Mouse (Mus musculus) inflammation-experienced regulatory T-cells, adult 6 months (primary cell): Measurements from ENCODE around the gene Mapk7. TPM values are rescaled to one million over a fixed set of nuclear protein-coding genes. Genes with fewer than 3 reads are reported as not detected.

ENCODE experiments used
- ATAC-seq: one replicate; pipeline ENCODE4 v1.8.0; 2017
- polyA plus RNA-seq, 3 experiments: library from polyadenylated mRNA; unstranded; fragments of 100-300 nt; shearing (Covaris generic); gene quantifications; one replicate each; pipeline ENCODE4 v1.2.1; 2017

Mapk7 gene
- polyA plus RNA-seq, 3 experiments from 2014 or later: 5.6 to 8.9 (median 8.1) TPM

DNA sequence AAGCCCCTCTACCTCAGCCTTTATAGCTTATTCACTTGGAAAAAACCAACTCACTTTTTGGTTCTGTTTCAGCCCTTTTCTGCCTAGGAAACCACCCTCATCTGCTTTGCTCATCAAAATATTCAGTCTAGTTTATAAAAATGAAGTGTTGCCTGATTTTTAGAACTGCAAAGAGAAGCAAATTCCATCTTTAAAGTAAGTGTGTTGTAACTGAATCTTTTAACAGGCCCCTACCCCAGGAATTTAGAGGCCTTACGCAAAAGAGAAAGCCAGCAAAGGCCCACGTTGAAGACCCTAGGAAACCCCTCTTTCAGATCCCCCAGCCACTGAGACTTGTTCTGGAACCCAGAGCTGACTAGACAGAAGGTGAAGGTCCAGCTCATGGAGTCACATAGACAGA is 30.1 kb downstream of the Mapk7 start:
- no peak for ATAC-seq

DNA sequence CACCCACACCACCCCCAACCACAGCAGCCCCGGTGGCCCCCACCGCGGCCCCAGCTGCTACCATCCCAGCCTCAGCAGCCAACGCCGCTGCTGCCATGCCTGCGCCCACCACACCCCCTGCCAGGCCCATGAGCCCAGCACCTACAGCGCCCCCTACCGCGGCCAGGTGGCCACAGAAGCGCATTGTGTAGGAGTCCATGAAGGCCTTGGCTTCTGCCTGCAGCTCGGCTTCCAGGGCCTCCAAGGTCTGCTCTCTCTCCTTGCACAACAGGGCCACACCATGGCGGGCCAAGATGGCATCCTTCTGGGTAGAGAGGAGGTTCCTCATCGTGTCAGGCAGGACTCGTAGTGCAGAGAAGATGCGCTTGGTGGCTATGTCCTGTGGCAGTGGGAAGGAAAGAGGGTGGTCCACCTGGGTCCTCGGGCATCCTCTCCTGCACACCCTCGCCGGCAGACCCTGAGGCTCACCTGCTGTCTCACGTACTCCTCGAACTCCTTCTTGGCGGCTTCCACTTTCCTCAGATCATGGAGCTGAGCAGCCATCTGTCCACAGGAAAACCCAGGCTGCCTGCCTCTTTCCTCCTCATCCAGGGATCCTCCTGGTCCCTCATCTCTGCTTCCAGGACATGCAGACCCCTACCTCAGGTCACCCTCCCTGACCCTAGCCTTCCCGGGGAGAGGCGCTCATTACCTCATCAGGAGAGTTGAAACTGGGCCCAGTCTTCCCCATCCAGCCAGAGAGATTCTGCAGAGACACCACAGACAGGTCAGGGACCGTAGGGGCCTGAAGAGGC is 44.5 kb downstream of the Mapk7 start:
- ATAC-seq: no peak

DNA sequence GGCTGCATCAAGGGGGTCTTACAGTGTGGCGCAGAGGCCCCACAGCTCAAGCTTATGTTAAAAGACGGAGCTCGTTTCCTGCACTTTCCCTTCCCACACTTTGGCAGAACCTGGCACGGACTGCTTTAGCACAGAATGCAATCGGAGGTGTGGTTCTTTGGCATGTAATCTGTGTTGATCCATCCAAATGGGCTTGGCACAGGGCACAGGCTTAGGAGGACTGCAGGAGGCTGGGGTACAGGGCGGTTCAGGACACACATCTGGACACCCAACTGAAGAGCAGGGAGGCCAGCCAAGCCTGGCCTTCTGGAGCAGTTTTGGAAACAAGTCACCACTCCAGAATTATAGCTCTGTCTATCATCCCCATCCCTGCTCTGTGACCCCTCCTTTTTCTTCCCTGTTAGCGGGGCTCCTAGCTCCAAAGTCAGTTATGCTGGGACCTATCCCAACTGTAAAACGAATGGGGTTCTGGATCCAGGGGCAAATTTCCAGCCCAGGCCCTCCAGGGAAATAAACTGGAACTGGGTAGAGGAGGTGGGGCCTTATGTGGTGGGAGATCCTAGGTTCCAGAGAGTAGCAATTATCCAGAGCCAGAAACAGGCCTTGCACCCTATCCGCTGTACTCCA is 45.5 kb downstream of the Mapk7 start:
- ATAC-seq: no peak

DNA sequence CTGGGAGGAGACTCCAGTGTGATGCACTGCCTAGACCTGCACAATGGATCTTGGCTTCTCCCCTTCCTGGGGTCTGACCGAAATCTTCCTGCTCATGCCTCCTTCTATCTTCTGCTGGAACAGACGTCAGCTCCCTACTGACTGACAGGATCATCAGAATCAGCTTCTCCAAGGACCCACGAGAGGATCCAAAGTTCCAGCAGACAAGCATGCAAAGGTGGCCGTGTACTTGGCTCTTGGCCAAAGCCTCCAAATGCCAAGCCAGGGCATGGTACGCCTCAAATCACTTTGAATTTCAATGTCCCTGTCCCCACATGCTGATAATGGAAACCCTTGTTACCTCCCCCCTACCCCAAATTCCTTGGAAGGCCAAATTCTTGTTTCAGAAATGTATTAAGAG is 46.2 kb downstream of the Mapk7 start:
- ATAC-seq: no peak

DNA sequence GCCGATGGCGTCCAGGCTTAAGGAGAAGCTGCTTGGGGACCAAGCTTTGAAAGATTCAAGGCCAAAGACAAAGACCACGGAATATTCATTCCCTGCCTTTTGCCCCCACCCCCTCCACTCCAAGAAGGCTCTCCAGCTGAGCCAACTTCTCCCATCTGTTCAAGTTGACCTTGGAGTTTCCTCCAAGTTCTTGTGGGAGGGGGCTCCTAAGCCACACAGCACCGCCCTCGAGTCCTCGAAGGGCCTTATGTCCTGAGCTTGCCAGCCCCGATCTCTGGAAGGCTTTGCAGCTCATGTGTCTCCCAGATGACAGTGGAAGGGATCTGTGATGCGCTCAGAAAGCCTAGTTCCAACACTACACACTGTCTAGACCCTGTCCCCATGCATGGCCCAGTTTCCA is 46.9 kb downstream of the Mapk7 start:
- no peak for ATAC-seq

DNA sequence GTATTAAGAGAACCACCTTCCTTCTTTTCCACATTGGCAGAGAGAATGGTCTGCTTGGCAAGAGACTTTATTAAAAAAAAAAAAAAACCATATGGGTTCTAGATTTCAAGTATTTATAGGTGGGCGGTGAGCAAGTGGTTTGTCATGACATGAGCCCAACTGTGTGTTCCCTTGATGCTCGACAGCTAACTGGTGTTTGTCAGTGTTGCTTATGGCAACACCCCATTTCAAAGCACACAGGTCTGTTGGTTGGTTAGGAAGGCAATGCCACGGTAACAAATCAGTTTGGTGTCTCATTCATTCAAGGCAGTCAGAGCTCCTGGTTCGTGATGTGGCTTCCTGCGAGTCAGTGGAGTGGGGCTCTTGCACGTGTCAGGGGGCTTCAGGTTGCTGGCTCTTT is 50.4 kb downstream of the Mapk7 start:
- ATAC-seq: no peak

DNA sequence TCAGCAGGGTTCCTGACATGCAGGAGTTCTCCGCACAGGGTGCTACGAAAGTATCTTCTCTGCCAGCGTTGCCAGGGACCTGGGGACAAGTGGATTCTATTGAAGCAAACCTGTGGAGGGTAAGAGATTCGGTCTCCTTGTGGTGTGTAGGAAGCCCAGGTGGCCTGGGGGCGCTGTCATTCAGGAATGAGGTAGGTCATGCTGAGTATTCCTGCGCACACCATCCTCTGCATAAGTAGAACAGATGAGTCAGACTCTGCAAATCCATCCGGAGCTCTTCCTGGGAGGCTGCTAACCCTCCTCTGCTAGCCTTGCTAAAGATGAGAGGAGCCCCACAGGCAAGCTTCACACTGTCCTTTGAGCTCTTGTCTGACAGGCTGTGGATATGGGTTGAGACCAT is 52.5 kb downstream of the Mapk7 start:
- ATAC-seq: no peak

DNA sequence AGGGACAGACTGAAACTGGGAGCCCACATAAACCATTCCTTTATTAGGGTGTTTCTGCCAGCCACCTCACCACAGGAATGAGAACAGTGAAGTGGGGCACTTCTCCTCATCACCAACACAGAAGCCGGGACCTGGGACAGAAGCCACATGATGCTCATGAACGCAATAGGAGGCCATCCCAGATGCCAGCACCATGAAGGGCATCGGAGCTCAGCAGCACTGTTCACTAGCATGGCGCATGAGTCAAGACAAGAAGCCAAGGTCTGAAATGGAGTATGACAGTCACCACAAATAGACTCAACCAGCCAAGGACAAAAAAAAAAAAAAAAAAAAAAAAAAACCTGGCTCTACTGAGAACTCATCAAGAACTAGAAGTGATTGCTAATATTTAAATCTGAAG is 53.8 kb downstream of the Mapk7 start:
- no peak for ATAC-seq

DNA sequence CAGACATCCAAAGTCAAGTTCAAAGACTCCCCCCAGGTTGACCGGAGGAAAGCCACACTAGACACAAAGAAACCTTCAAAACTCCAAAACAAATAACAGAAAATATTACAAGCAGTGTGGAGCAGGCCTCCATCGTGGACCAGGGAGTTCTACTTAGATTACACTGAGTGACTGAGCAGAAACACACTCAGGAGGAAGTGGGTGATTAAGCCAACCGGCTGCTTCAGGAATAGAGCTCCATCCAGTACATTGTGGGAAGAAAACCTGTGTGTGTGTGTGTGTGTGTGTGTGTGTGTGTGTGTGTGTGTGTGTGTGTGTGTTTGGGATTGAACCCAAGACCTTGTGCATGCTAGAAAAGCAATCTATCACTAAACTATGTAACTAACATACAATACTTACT is 55.0 kb downstream of the Mapk7 start:
- no peak for ATAC-seq

Other genes starting within 250 kb of the Mapk7 start
- 10 to 100 TPM; 36.1 to 44.6 (median 42.1) TPM for gene Aldh3a2, start 226.9 kb downstream of the Mapk7 start, polyA plus RNA-seq
- not detected for gene Slc47a2, start 151.5 kb downstream of the Mapk7 start, polyA plus RNA-seq
- gene Slc47a1, start 116.1 kb downstream of the Mapk7 start, polyA plus RNA-seq: not detected
- not detected for gene Rnf112, start 40.3 kb downstream of the Mapk7 start, polyA plus RNA-seq
- gene Mfap4, start 9.0 kb downstream of the Mapk7 start, polyA plus RNA-seq: not detected
- 1 to 10 TPM; 2.2 to 4.4 (median 2.4) TPM for gene B9d1, start 10.7 kb upstream of the Mapk7 start, polyA plus RNA-seq
- under 1 TPM; 0.19 to 0.77 (median 0.30) TPM for gene Epn2, start 85.3 kb upstream of the Mapk7 start, polyA plus RNA-seq
- gene Grap, start 158.9 kb upstream of the Mapk7 start, polyA plus RNA-seq: 100 to 1,000 TPM; 180 to 210 (median 192) TPM
- under 1 TPM; 0.19 to 0.57 (median 0.19) TPM for gene Fam83g, start 189.7 kb upstream of the Mapk7 start, polyA plus RNA-seq
- under 1 TPM in 1 of 3 experiments, not detected in 2; 0.38 TPM for gene Slc5a10, start 226.4 kb upstream of the Mapk7 start, polyA plus RNA-seq